Mouse (Mus musculus): ENCODE data around the gene Amacr. TPM values are rescaled to one million over a fixed set of nuclear protein-coding genes. Genes with fewer than 3 reads are reported as not detected.
"Not testable (repeated sequence)": the region's sequence is repeated elsewhere in the genome, so short reads cannot be mapped to it uniquely, and the experiment has no call there.

Gene Amacr
- polyA plus RNA-seq, 1 experiment from 2014 or later, result 9.9 TPM

DNA sequence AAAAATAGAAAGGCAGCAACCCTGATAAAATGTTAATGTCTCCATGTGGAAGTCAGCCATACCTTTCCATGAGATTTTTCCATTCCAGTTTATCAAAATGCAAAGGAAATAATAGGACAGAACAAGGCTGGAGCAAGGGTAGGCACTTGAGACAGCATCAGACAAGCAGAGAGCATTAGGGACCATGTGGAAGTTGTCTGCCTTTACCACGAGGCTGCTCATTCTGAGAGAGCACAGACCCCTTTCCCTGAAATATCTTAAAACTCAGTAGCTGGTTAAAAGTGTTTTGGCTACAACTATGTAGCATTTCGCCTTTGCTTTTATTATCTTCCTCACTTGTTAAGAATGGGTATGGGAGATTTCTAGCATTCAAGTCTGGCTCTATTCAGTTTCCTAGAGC lies 844 bp upstream of the Amacr start:
- WGBS, result 62% methylated on average over 2 of the region's 2 CpGs
- H3K9ac ChIP-seq (ENCODE audit: low read length), result peak overlapping the region; percentile 76; the same call in 1 of the 2 replicates
- no peaks in the 10 kb centered on the region for H3K27me3 ChIP-seq (ENCODE audit: control insufficient read depth, insufficient read depth, low read length)
- H3K4me2 ChIP-seq (ENCODE audit: low read depth, low read length, severe bottlenecking), result peak overlapping the region; percentile 65; the same call in 1 of the 2 replicates
- H3K4me3 ChIP-seq (ENCODE audit: low read depth, low read length), result peak overlapping the region; percentile 66; the same call in 1 of the 2 replicates
- no peaks in the 10 kb centered on the region for H3K36me3 ChIP-seq (ENCODE audit: control insufficient read depth, insufficient read depth, low read length)
- no peaks in the 10 kb centered on the region for H3K9me3 ChIP-seq (ENCODE audit: control insufficient read depth, low read length)
- no peak overlapping the region for H3K27ac ChIP-seq (ENCODE audit: low read depth, low read length)
- H3K4me1 ChIP-seq (replicated peaks; ENCODE audit: control insufficient read depth, insufficient read depth, low read length), result peaks cover 2% of the 10 kb centered on the region; the same call in 1 of the 2 replicates
- no peak for DNase-seq (ENCODE audit: low spot score)
- no peak for ATAC-seq (replicated peaks; ENCODE audit: low FRiP score)

DNA sequence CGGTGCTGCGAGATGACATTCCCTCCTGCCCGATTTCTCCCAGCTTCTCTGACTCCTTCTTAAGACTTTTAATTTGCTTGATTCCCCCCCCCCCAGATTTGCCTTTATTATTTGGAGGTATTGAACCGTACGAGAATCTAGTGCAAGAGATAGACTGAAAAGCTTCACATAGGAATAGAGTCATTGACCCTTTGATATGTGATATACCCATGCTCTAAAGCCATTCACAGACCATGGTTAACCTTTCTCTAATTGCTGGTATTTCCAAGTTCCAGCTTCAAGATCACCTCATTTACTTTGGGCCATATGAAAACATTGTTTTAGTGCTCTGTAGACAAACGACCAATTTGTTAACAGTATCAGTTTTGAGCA lies 494 bp downstream of the Amacr start:
- 7% methylated on average over 6 of the region's 6 CpGs for WGBS
- DNase-seq (ENCODE audit: low spot score), result no peak
- Histone ChIP-seq H3K9ac (ENCODE audit: low read length) (peak overlapping the region; percentile 76), H3K27ac (ENCODE audit: low read depth, low read length) (no peak overlapping the region), H3K4me3 (ENCODE audit: low read depth, low read length) (peak overlapping the region; percentile 66), H3K9me3 (ENCODE audit: control insufficient read depth, low read length) (no peaks in the 10 kb centered on the region), H3K36me3 (ENCODE audit: control insufficient read depth, insufficient read depth, low read length) (no peaks in the 10 kb centered on the region), H3K27me3 (ENCODE audit: control insufficient read depth, insufficient read depth, low read length) (no peaks in the 10 kb centered on the region), H3K4me2 (ENCODE audit: low read depth, low read length, severe bottlenecking) (peak overlapping the region; percentile 65), H3K4me1 (replicated peaks; ENCODE audit: control insufficient read depth, insufficient read depth, low read length) (peaks cover 2% of the 10 kb centered on the region; the same call in 1 of the 2 replicates)
- ATAC-seq (replicated peaks; ENCODE audit: low FRiP score), result peak; percentile 34

DNA sequence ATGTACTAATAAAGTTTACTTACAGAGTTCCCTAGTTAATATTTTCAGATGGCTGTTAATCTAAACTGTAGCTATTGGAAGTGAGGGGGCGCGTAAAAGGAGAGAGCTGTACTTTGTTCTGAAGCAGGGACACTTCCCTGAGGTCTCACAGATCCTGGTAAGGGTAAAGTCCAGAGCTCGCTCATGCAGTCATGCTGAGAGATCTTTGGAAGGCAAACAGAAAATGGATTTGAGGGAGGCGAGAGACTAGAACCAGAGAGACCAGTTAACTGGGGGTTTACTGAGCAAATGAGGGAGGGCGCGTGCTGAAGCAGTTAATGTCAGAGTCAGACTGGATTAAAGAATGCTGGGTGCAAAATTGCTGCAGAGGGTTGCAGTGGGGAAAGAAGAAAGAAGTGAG lies 4.2 kb downstream of the Amacr start:
- Histone ChIP-seq H3K4me3 (ENCODE audit: low read depth, low read length) (no peak overlapping the region), H3K36me3 (ENCODE audit: control insufficient read depth, insufficient read depth, low read length) (no peaks in the 10 kb centered on the region), H3K4me1 (replicated peaks; ENCODE audit: control insufficient read depth, insufficient read depth, low read length) (peaks cover 2% of the 10 kb centered on the region; the same call in 1 of the 2 replicates), H3K27me3 (ENCODE audit: control insufficient read depth, insufficient read depth, low read length) (no peaks in the 10 kb centered on the region), H3K27ac (ENCODE audit: low read depth, low read length) (no peak overlapping the region), H3K9me3 (ENCODE audit: control insufficient read depth, low read length) (no peaks in the 10 kb centered on the region), H3K4me2 (ENCODE audit: low read depth, low read length, severe bottlenecking) (no peak overlapping the region), H3K9ac (ENCODE audit: low read length) (no peak overlapping the region; the same call in 1 of the 2 replicates)
- DNase-seq (ENCODE audit: low spot score) (no peak), ATAC-seq (replicated peaks; ENCODE audit: low FRiP score) (no peak)
- WGBS, result 88% methylated on average over 6 of the region's 6 CpGs

DNA sequence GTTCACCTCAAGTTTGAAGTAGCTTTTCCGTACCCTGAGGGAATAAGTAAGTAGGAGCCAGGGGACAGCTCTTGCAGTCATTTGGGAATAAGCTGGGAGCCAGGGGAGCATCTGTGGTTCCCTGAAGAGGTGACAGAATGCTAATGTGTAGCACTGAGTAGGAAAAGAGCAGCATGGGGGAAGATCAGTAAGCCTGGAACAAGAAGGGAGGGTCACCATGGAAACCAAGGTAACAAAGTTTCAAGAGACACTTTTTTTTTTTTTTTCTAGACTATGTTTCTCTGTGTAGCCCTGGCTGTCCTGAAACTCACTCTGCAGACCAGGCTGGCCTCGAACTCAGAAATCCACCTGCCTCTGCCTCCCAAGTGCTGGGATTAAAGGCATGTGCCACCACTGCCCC lies 4.9 kb downstream of the Amacr start:
- 75% methylated on average over 2 of the region's 2 CpGs for WGBS
- H3K36me3 ChIP-seq (ENCODE audit: control insufficient read depth, insufficient read depth, low read length); H3K4me2 ChIP-seq (ENCODE audit: low read depth, low read length, severe bottlenecking); H3K27me3 ChIP-seq (ENCODE audit: control insufficient read depth, insufficient read depth, low read length); H3K4me3 ChIP-seq (ENCODE audit: low read depth, low read length); DNase-seq (ENCODE audit: low spot score); H3K4me1 ChIP-seq (replicated peaks; ENCODE audit: control insufficient read depth, insufficient read depth, low read length); H3K9me3 ChIP-seq (ENCODE audit: control insufficient read depth, low read length); ATAC-seq (replicated peaks; ENCODE audit: low FRiP score); H3K9ac ChIP-seq (ENCODE audit: low read length); H3K27ac ChIP-seq (ENCODE audit: low read depth, low read length): not testable (repeated sequence)

DNA sequence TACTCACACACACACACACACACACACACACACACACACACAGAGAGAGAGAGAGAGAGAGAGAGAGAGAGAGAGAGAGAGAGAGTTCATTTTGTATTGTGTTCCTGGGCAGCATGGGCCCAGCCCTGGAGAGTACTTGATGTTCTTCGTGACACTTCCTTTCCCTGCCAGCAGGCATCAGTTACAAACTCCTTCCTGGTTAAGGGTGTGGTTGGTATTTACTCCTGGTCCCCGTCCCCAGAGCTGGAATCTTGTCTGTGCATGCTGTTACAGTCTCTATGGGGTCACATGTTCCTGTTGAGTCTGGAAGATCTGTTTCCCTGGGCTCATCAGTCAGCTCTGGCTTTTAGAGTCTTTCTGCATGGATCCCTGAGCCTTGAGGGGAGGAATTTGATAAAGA lies 8.9 kb downstream of the Amacr start:
- Histone ChIP-seq H3K4me3 (ENCODE audit: low read depth, low read length) (no peak overlapping the region), H3K27ac (ENCODE audit: low read depth, low read length) (no peak overlapping the region), H3K4me1 (replicated peaks; ENCODE audit: control insufficient read depth, insufficient read depth, low read length) (no peaks in the 10 kb centered on the region), H3K4me2 (ENCODE audit: low read depth, low read length, severe bottlenecking) (no peak overlapping the region), H3K27me3 (ENCODE audit: control insufficient read depth, insufficient read depth, low read length) (no peaks in the 10 kb centered on the region), H3K9ac (ENCODE audit: low read length) (no peak overlapping the region), H3K36me3 (ENCODE audit: control insufficient read depth, insufficient read depth, low read length) (no peaks in the 10 kb centered on the region), H3K9me3 (ENCODE audit: control insufficient read depth, low read length) (no peaks in the 10 kb centered on the region)
- WGBS, result 71% methylated on average over 2 of the region's 2 CpGs
- DNase-seq (ENCODE audit: low spot score) (no peak), ATAC-seq (replicated peaks; ENCODE audit: low FRiP score) (no peak)

DNA sequence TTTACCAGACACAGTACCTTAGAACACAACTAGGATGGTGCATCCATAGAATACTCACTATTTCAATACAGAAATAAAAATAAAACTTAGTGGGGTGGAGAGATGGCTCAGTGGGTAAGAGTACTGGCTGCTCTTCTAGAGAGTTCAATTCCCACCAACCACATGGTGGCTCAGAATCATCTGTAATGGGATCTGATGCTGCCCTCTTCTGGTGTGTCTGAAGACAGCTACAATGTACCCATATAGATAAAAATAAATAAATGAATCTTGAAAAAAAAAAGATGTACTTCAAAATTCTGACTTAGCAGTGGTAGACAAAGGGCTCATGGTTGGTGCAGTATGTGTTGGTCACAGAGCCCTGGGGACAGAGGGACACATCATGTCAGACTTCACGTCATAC lies 10.0 kb downstream of the Amacr start:
- Histone ChIP-seq H3K27me3 (ENCODE audit: control insufficient read depth, insufficient read depth, low read length) (no peaks in the 10 kb centered on the region), H3K36me3 (ENCODE audit: control insufficient read depth, insufficient read depth, low read length) (no peaks in the 10 kb centered on the region), H3K4me3 (ENCODE audit: low read depth, low read length) (no peak overlapping the region), H3K4me2 (ENCODE audit: low read depth, low read length, severe bottlenecking) (no peak overlapping the region), H3K9me3 (ENCODE audit: control insufficient read depth, low read length) (no peaks in the 10 kb centered on the region), H3K9ac (ENCODE audit: low read length) (no peak overlapping the region), H3K27ac (ENCODE audit: low read depth, low read length) (no peak overlapping the region), H3K4me1 (replicated peaks; ENCODE audit: control insufficient read depth, insufficient read depth, low read length) (no peaks in the 10 kb centered on the region)
- ATAC-seq (replicated peaks; ENCODE audit: low FRiP score) (no peak), DNase-seq (ENCODE audit: low spot score) (no peak)
- WGBS, result 94% methylated on average over 1 of the region's 1 CpGs

DNA sequence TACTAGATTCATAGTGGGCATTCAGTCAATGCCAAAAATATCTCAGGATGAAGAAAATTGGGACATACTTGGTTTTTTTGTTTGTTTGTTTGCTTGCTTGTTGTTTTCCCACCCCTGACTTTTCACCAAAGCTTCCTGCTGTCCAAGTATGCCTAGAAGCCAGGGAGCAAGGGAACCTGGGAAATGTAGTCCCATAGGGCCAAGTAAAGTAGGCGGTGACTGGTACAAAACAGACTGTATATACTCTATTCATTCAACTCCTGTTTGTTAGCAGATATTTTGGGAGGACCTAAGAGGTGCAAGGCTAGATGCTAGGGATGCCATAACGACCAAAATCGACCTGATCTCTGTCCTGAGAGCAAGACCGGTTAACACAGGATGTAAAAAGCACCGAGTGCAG lies 18.3 kb downstream of the Amacr start:
- Histone ChIP-seq H3K9ac (ENCODE audit: low read length) (no peak overlapping the region), H3K4me1 (replicated peaks; ENCODE audit: control insufficient read depth, insufficient read depth, low read length) (no peaks in the 10 kb centered on the region), H3K27me3 (ENCODE audit: control insufficient read depth, insufficient read depth, low read length) (no peaks in the 10 kb centered on the region), H3K36me3 (ENCODE audit: control insufficient read depth, insufficient read depth, low read length) (no peaks in the 10 kb centered on the region), H3K4me3 (ENCODE audit: low read depth, low read length) (no peak overlapping the region), H3K4me2 (ENCODE audit: low read depth, low read length, severe bottlenecking) (no peak overlapping the region), H3K27ac (ENCODE audit: low read depth, low read length) (no peak overlapping the region), H3K9me3 (ENCODE audit: control insufficient read depth, low read length) (no peaks in the 10 kb centered on the region)
- DNase-seq (ENCODE audit: low spot score) (no peak), ATAC-seq (replicated peaks; ENCODE audit: low FRiP score) (no peak)
- WGBS, result 52% methylated on average over 5 of the region's 5 CpGs

DNA sequence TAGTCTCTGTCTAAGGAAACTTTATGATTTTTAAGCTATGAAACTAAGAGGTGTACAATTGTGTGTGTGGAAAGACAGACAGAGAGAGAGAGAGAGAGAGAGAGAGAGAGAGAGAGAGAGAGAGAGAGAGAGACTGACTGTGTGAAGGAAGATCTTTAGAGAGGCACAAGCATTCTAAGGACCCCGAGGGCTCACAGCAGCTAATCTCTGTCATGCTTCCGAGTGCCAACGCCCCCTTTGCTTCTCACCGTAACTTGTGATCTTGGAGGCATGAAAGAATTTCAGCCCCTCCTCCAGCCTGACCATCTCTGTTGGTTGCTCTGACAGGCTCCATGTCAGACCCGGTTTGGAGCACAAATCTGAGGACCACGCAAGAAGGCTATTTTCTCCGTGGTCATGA lies 18.9 kb downstream of the Amacr start, which contains the start of gene Slc45a2:
TSS of gene Slc45a2 (plus strand) at position 301 of the 400 bp plus-strand sequence.
- 52% methylated on average over 7 of the region's 7 CpGs for WGBS
- H3K36me3 ChIP-seq (ENCODE audit: control insufficient read depth, insufficient read depth, low read length), result no peaks in the 10 kb centered on the region
- no peaks in the 10 kb centered on the region for H3K9me3 ChIP-seq (ENCODE audit: control insufficient read depth, low read length)
- no peak within 1 kb of the TSS for H3K27ac ChIP-seq (ENCODE audit: low read depth, low read length)
- no peaks in the 10 kb centered on the region for H3K27me3 ChIP-seq (ENCODE audit: control insufficient read depth, insufficient read depth, low read length)
- H3K4me3 ChIP-seq (ENCODE audit: low read depth, low read length), result no peak within 1 kb of the TSS
- no peaks in the 10 kb centered on the region for H3K4me1 ChIP-seq (replicated peaks; ENCODE audit: control insufficient read depth, insufficient read depth, low read length)
- ATAC-seq (replicated peaks; ENCODE audit: low FRiP score) (no peak), DNase-seq (ENCODE audit: low spot score) (no peak)
- H3K9ac ChIP-seq (ENCODE audit: low read length), result no peak within 1 kb of the TSS
- H3K4me2 ChIP-seq (ENCODE audit: low read depth, low read length, severe bottlenecking), result no peak within 1 kb of the TSS

DNA sequence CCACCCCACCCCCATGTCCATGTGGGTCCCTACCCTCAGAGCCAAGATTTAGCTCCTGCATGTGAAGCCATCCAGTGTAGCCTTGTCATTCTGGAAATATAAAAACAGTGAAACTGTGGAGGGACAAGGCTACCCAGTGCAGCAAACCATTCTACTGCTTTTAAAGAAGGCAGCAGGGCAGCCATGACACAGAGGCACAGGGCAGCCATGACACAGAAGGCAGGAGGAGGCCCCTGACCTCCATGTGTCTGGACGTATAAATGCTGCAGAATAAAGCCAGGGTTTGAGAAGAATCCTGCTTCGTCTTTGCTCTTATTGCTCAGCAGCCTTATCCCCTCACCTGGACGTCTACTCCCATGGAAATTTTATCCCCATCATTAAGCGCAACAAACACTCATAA lies 22.2 kb downstream of the Amacr start:
- 86% methylated on average over 4 of the region's 4 CpGs for WGBS

More for the DNA sequence above, 22.2 kb downstream of the Amacr start:
- no peak for ATAC-seq (replicated peaks; ENCODE audit: low FRiP score)
- Histone ChIP-seq H3K4me2 (ENCODE audit: low read depth, low read length, severe bottlenecking) (no peak overlapping the region), H3K9ac (ENCODE audit: low read length) (no peak overlapping the region), H3K4me3 (ENCODE audit: low read depth, low read length) (no peak overlapping the region), H3K4me1 (replicated peaks; ENCODE audit: control insufficient read depth, insufficient read depth, low read length) (no peaks in the 10 kb centered on the region), H3K36me3 (ENCODE audit: control insufficient read depth, insufficient read depth, low read length) (no peaks in the 10 kb centered on the region), H3K27ac (ENCODE audit: low read depth, low read length) (no peak overlapping the region), H3K9me3 (ENCODE audit: control insufficient read depth, low read length) (no peaks in the 10 kb centered on the region), H3K27me3 (ENCODE audit: control insufficient read depth, insufficient read depth, low read length) (no peaks in the 10 kb centered on the region)
- no peak for DNase-seq (ENCODE audit: low spot score)
